Mouse (Mus musculus) bone marrow, adult 2 months (tissue): Measurements from ENCODE around the gene Fmnl2.

Experiments
- CTCF ChIP-seq: fragments of 200-500 bp; IDR thresholded peaks from 2 replicates; pipeline ENCODE4 v1.5.1; 2011; ENCODE audit warnings: low read length, control low read depth; ENCODE audit not compliant: control insufficient read depth, insufficient read depth
- POLR2A ChIP-seq: fragments of 200-500 bp; IDR thresholded peaks from 2 replicates; pipeline ENCODE4 v1.6.1; 2011; ENCODE audit warnings: low read depth, mild to moderate bottlenecking, control low read depth, low read length, borderline replicate concordance; ENCODE audit not compliant: control insufficient read depth

DNA sequence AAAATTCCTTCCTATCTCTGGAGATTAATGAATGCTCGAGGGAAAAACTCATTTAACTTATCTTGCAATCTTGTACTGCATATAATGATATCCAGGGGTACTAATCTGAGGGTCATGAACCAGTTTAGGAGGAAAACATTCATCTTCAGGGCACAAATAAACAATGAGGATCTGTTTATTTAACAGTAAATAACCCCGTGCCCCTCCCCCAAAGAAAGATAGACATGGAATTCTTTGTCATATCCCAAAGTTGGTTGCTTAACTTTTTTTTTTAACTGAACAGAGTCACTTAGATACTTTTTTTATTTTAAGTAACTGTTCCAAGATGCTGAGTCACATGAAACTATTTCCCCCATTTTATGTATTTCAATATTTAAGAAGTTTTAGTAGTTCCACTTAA is 155.4 kb downstream of the Fmnl2 start:
- no peak for TF ChIP-seq POLR2A
- TF ChIP-seq CTCF: no peak
